Mouse (Mus musculus) forebrain, embryonic 11.5 days (tissue): ENCODE data around the gene Trappc10. TPM values are rescaled to one million over a fixed set of nuclear protein-coding genes. Genes with fewer than 3 reads are reported as not detected.

Experiments used
- ATAC-seq: fragments of 200-750 bp; cut with Nextera tagmentation; replicated peaks from 2 replicates; pipeline ENCODE4 v1.8.0; 2017; ENCODE audit warnings: moderate TSS enrichment; ENCODE audit not compliant: low FRiP score
- DNase-seq: peaks from one replicate; pipeline ENCODE4 v3.0.0-alpha.2; 2017; ENCODE audit warnings: low spot score
- H3K27ac ChIP-seq: fragments of 300-500 bp; sonication (generic); 2 replicates; pipeline ENCODE4 v1.5.1; 2014; ENCODE audit warnings: low read depth, low read length
- H3K27me3 ChIP-seq: fragments of 300-500 bp; sonication (generic); 2 replicates; pipeline ENCODE4 v1.6.1; 2014; ENCODE audit warnings: mild to moderate bottlenecking, low read length, mixed read lengths; ENCODE audit not compliant: control insufficient read depth, insufficient read depth
- H3K36me3 ChIP-seq: fragments of 300-500 bp; sonication (generic); 2 replicates; pipeline ENCODE4 v1.6.1; 2014; ENCODE audit warnings: mild to moderate bottlenecking, low read length, moderate library complexity, mixed read lengths; ENCODE audit not compliant: control insufficient read depth, insufficient read depth
- H3K4me1 ChIP-seq: fragments of 300-500 bp; sonication (generic); replicated peaks from 2 replicates; pipeline ENCODE4 v1.6.1; 2014; ENCODE audit warnings: low read length, mixed read lengths; ENCODE audit not compliant: control insufficient read depth, insufficient read depth
- H3K4me2 ChIP-seq: fragments of 300-500 bp; sonication (generic); 2 replicates; pipeline ENCODE4 v1.6.1; 2014; ENCODE audit warnings: low read depth, mild to moderate bottlenecking, low read length, moderate library complexity, mixed read lengths; ENCODE audit not compliant: severe bottlenecking
- H3K4me3 ChIP-seq: fragments of 300-500 bp; sonication (generic); 2 replicates; pipeline ENCODE4 v1.5.1; 2014; ENCODE audit warnings: low read depth, low read length
- H3K9ac ChIP-seq: fragments of 300-500 bp; sonication (generic); 2 replicates; pipeline ENCODE4 v1.6.1; 2014; ENCODE audit warnings: low read length
- H3K9me3 ChIP-seq: fragments of 300-500 bp; sonication (generic); 2 replicates; pipeline ENCODE4 v1.6.1; 2016; ENCODE audit warnings: low read length, mixed read lengths; ENCODE audit not compliant: control insufficient read depth
- WGBS: fragments of 180-500 bp; shearing (Covaris S2); extraction: QIAGEN DNeasy Blood & Tissue Kit; methylation state at CpG from one replicate; pipeline ENCODE4 v1.1.7; 2014; 5-methylcytosine and 5-hydroxymethylcytosine counted together
- polyA plus RNA-seq: library from polyadenylated mRNA; unstranded; fragments of >200 nt; fragmentation: Nextera tagmentation; extraction: Ambion mirVana; gene quantifications from 2 replicates; pipeline ENCODE4 v1.2.1, GENCODE M21; 2014

Gene Trappc10
- polyA plus RNA-seq, 1 experiment from 2014 or later = 15.5 TPM

GRCm38 (mm10) chr10:78228560-78228928 lies 15.9 kb downstream of the Trappc10 start:
- Histone ChIP-seq H3K27me3 (no peaks in the 10 kb centered on the region), H3K9ac (no peak overlapping the region), H3K4me3 (no peak overlapping the region), H3K9me3 (no peaks in the 10 kb centered on the region), H3K4me1 (no peaks in the 10 kb centered on the region), H3K4me2 (no peak overlapping the region), H3K27ac (no peak overlapping the region), H3K36me3 (peaks cover 3% of the 10 kb centered on the region)
- no peak for ATAC-seq
- 92% methylated on average over 5 of the region's 5 CpGs for WGBS
- DNase-seq = no peak

GRCm38 (mm10) chr10:78227875-78228559 lies 16.4 kb downstream of the Trappc10 start:
- no peaks in the 10 kb centered on the region for H3K9me3 ChIP-seq
- no peak overlapping the region for H3K4me2 ChIP-seq
- H3K36me3 ChIP-seq = peaks cover 3% of the 10 kb centered on the region
- DNase-seq = no peak
- no peaks in the 10 kb centered on the region for H3K27me3 ChIP-seq
- whole genome bisulfite sequencing = 94% methylated on average over 8 of the region's 8 CpGs
- no peaks in the 10 kb centered on the region for H3K4me1 ChIP-seq
- no peak overlapping the region for H3K9ac ChIP-seq
- no peak overlapping the region for H3K27ac ChIP-seq
- no peak overlapping the region for H3K4me3 ChIP-seq
- no peak for ATAC-seq

- DNase-seq (no peak), ATAC-seq (no peak)
- H3K27ac ChIP-seq = no peak overlapping the region
- no peak overlapping the region for H3K9ac ChIP-seq
- 89% methylated on average over 6 of the region's 6 CpGs for WGBS
- no peaks in the 10 kb centered on the region for H3K4me1 ChIP-seq
- no peaks in the 10 kb centered on the region for H3K27me3 ChIP-seq
- H3K4me2 ChIP-seq = no peak overlapping the region
- H3K36me3 ChIP-seq = peaks cover 3% of the 10 kb centered on the region
- no peaks in the 10 kb centered on the region for H3K9me3 ChIP-seq
- no peak overlapping the region for H3K4me3 ChIP-seq
These were observed 20.3 kb downstream of the Trappc10 start for GRCm38 (mm10) chr10:78224136-78224535.

- no peak overlapping the region for H3K4me2 ChIP-seq
- DNase-seq (no peak), ATAC-seq (no peak)
- no peaks in the 10 kb centered on the region for H3K27me3 ChIP-seq
- H3K27ac ChIP-seq = no peak overlapping the region
- no peaks in the 10 kb centered on the region; the same call in 1 of the 2 replicates for H3K36me3 ChIP-seq
- 87% methylated on average over 4 of the region's 4 CpGs for WGBS
- H3K9ac ChIP-seq = no peak overlapping the region
- H3K4me1 ChIP-seq = no peaks in the 10 kb centered on the region
- H3K4me3 ChIP-seq = no peak overlapping the region
- H3K9me3 ChIP-seq = no peaks in the 10 kb centered on the region
These were observed 21.5 kb downstream of the Trappc10 start for GRCm38 (mm10) chr10:78222908-78223307.

GRCm38 (mm10) chr10:78221315-78221714 lies 23.1 kb downstream of the Trappc10 start:
- ATAC-seq (no peak), DNase-seq (no peak)
- Histone ChIP-seq H3K4me2 (no peak overlapping the region), H3K36me3 (no peaks in the 10 kb centered on the region; the same call in 1 of the 2 replicates), H3K27ac (no peak overlapping the region), H3K27me3 (no peaks in the 10 kb centered on the region), H3K9me3 (no peaks in the 10 kb centered on the region), H3K4me3 (no peak overlapping the region), H3K4me1 (no peaks in the 10 kb centered on the region), H3K9ac (no peak overlapping the region)
- 92% methylated on average over 7 of the region's 7 CpGs for WGBS

- Histone ChIP-seq H3K27ac (no peak overlapping the region), H3K9me3 (no peaks in the 10 kb centered on the region), H3K4me2 (no peak overlapping the region), H3K4me1 (no peaks in the 10 kb centered on the region), H3K27me3 (no peaks in the 10 kb centered on the region), H3K9ac (no peak overlapping the region), H3K36me3 (no peaks in the 10 kb centered on the region; the same call in 1 of the 2 replicates), H3K4me3 (no peak overlapping the region)
- DNase-seq (no peak), ATAC-seq (no peak)
- WGBS = 91% methylated on average over 1 of the region's 1 CpGs
These were observed 24.9 kb downstream of the Trappc10 start for GRCm38 (mm10) chr10:78219528-78219927.

- no peaks in the 10 kb centered on the region for H3K9me3 ChIP-seq
- H3K4me2 ChIP-seq = no peak overlapping the region
- H3K4me3 ChIP-seq = no peak overlapping the region
- DNase-seq (no peak), ATAC-seq (no peak)
- H3K36me3 ChIP-seq = no peaks in the 10 kb centered on the region; the same call in 1 of the 2 replicates
- H3K9ac ChIP-seq = no peak overlapping the region
- no peaks in the 10 kb centered on the region for H3K4me1 ChIP-seq
- no peaks in the 10 kb centered on the region for H3K27me3 ChIP-seq
- H3K27ac ChIP-seq = no peak overlapping the region
- 92% methylated on average over 6 of the region's 6 CpGs for WGBS
These were observed 25.9 kb downstream of the Trappc10 start for GRCm38 (mm10) chr10:78218576-78218975.

- no peak for ATAC-seq
- H3K27me3 ChIP-seq = no peaks in the 10 kb centered on the region
- 90% methylated on average over 6 of the region's 6 CpGs for WGBS
These were observed 27.9 kb downstream of the Trappc10 start for GRCm38 (mm10) chr10:78216376-78217083.

More at GRCm38 (mm10) chr10:78216376-78217083, 27.9 kb downstream of the Trappc10 start:
- no peak for DNase-seq
- Histone ChIP-seq H3K4me2 (no peak overlapping the region), H3K27ac (no peak overlapping the region), H3K4me3 (no peak overlapping the region), H3K36me3 (no peaks in the 10 kb centered on the region; the same call in 1 of the 2 replicates), H3K9ac (no peak overlapping the region), H3K4me1 (no peaks in the 10 kb centered on the region), H3K9me3 (no peaks in the 10 kb centered on the region)
